Mouse (Mus musculus): Measurements from ENCODE around the gene Tmem41a.
"Not testable (repeated sequence)": the region's sequence is repeated elsewhere in the genome, so short reads cannot be mapped to it uniquely, and the experiment has no call there.

The Tmem41a gene

DNA sequence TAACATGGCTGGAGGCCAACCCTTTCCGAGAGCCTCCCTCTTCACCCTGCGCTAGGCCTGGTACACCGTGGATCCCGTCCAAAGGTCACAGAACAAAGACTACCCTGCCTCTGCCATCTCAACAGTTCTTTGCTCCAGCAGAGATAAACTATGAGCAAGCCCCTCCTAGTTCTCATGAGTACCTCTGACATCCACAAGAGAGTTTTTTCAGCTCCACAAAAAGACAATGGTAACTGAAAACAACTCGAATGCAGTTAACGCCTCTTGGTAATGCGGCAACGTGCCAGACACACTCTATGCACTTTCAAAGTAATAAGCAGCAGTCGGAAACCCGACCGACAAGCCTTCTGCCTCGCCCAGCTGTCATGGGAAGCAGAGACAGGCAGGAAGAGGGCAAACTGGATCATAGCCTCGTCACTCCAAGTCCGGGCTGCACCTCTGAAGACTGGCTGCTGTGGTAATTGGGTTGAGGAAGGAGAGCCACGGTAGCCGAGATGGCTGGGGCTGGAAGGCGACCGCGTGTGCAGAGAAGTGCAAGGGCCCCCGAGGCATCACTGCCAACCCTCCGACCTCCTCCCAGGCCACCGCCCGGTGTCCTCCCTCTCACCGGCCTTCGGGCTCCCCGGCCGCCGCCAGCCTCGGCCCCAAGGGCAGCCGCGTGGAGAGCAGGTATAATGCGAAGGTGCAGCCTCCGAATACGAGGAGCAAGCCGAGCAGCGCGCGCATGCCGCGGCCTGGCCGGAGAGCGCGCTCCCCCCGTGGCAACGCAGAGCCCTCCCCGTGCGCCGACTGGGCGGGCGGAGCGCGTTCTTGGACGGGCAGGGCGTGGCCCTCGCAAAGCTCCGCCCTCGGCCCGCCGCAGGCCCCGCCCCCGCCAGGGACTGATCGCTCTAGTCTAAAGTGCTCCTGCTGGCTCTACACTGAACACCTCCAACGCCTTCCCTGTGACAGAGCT lies at the start of gene Tmem41a:
Tmem41a (minus strand) TSS at position 792 of the 955 bp plus-strand sequence.
- peak; percentile 91 for DNase-seq (ENCODE audit: low read depth)

- no peak for DNase-seq (ENCODE audit: low read depth)
These were observed 49.0 kb upstream of the Tmem41a start for GRCm38 (mm10) chr16:21996402-21996801.

- no peak for DNase-seq (ENCODE audit: low read depth)
These were observed 48.0 kb upstream of the Tmem41a start, which contains the start of gene Liph for GRCm38 (mm10) chr16:21995304-21995703. Gene Liph, minus strand, starts transcription at chr16:21995663.

- DNase-seq (ENCODE audit: low read depth) = no peak
These were observed 44.4 kb upstream of the Tmem41a start for GRCm38 (mm10) chr16:21991774-21992173.

GRCm38 (mm10) chr16:21990893-21991292 lies 43.5 kb upstream of the Tmem41a start:
- not testable (repeated sequence) for DNase-seq (ENCODE audit: low read depth)

- DNase-seq (ENCODE audit: low read depth) = no peak
These were observed 40.6 kb upstream of the Tmem41a start for GRCm38 (mm10) chr16:21987956-21988355.

DNA sequence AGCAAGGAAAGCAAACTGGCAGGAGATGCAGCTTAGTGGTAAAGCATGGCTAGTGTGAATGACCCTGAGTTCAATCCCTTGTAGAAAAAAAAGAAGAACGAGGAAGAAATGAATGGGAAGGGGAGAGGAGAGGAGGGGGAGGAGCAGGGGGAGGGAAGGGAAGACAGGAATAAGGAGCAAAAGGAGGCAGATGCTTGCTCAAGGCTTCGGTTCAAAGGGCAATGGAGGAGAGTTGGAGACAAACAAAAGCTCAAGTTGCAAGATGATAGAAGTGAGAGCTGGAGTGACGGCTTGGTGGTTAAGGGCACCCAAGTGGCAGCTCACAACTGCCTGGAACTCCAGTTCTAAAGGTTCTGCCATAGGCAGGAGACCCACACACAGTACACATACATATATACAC lies 38.8 kb upstream of the Tmem41a start:
- no peak for DNase-seq (ENCODE audit: low read depth)

GRCm38 (mm10) chr16:21984091-21984490 lies 36.7 kb upstream of the Tmem41a start:
- DNase-seq (ENCODE audit: low read depth) = no peak

GRCm38 (mm10) chr16:21983581-21983980 lies 36.2 kb upstream of the Tmem41a start:
- DNase-seq (ENCODE audit: low read depth) = no peak

DNA sequence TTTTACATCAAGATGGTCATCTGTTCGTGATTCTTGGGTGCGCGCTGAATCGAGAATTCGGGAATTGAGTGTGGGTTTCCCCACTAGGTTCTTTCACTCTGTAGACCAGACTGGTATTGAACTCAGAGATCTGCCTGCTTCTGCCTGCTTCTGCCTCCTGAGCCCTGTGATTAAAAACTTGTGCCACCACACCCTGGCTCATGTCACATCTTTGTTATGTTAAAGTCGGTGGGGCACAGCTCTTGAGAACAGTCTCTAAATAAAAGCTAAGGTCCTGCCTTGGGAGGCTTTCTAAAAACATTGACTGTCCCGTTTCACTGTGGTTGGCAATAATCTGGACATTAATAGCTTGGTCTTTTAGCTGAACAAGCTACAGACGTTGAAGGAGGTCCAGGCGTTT lies 35.8 kb upstream of the Tmem41a start:
- no peak for DNase-seq (ENCODE audit: low read depth)

- no peak for DNase-seq (ENCODE audit: low read depth)
These were observed 30.0 kb upstream of the Tmem41a start for GRCm38 (mm10) chr16:21977347-21977746.

DNA sequence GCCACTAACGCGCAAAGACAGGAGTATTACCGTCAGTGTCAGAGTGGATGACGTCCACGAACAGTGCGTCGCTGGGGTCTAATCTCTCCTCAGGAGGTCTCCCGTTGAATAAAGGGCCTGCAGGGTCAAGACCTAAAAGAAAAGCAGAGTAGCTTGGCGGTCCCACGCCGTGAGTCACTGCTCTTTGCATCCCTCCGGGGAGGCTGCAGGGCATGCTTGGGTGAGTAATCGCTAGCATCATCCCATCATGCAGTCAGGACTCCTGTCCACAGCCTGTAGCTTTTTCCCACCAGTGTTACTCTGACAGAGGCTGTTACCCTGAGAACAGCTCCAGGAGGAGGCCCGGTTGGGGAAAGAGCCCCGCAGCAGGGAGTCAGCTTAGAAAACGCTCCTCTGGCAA lies 28.9 kb upstream of the Tmem41a start:
- no peak for DNase-seq (ENCODE audit: low read depth)

DNA sequence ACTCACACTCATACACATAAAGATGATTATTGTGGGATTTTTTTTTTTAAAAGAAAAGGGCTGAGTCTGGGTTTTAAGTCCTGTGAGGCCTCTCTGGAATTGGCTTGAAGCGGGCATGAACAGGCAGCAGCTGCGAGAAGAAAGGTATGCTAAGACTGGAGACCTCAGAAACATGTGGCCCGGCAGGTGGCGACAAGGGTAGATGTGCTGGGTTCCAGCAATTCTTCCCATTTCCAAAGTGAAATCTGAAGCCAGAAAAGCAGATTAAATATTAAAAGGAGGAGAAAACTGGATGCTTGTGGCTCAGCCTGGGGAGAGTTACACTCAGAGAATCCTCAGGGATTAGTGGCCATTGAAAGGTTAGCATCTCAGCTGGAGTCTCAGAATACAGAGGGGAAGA lies 24.1 kb upstream of the Tmem41a start:
- DNase-seq (ENCODE audit: low read depth) = no peak

- DNase-seq (ENCODE audit: low read depth) = no peak
These were observed 23.2 kb upstream of the Tmem41a start for GRCm38 (mm10) chr16:21970536-21970935.

GRCm38 (mm10) chr16:21969874-21970273 lies 22.5 kb upstream of the Tmem41a start:
- no peak for DNase-seq (ENCODE audit: low read depth)

DNA sequence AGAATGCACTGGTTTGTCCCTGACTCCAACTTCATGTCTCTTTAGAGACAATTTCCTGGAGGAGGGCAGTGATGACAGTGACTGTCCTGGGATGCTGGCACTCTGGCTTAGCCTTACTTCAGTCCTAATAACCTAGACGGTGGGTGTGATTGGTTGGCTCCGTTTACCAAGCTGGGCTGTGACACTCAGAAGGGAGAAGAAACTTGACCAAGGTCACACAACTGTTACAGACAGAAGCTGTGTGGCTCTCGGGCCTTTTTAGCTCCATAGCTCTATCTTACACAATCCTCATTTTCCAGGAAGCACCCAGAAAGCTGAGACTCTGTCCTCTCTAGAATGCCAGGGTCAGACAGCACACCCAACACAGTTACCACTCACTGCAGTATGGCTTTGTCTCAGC lies 18.2 kb upstream of the Tmem41a start:
- DNase-seq (ENCODE audit: low read depth) = no peak

DNA sequence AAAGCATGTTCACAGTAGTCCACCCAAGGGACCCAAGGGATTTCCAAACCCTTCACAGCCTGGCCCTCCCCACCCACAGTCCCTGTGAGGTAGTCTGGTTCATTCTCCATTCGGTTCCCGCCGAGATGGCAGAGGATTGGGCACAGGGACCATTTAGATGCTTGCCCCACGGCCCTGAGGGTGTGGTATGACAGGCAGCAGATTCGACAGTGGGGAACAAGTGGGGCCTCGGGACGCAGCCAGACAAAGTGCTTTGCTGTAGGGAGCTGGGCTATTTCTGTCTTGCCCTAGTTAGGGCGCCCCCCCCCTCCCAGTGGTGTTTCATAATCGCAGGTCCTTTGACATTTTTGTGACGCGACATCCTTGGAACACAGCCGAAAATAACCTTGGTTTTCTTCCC lies 8.2 kb upstream of the Tmem41a start:
- DNase-seq (ENCODE audit: low read depth) = no peak

DNA sequence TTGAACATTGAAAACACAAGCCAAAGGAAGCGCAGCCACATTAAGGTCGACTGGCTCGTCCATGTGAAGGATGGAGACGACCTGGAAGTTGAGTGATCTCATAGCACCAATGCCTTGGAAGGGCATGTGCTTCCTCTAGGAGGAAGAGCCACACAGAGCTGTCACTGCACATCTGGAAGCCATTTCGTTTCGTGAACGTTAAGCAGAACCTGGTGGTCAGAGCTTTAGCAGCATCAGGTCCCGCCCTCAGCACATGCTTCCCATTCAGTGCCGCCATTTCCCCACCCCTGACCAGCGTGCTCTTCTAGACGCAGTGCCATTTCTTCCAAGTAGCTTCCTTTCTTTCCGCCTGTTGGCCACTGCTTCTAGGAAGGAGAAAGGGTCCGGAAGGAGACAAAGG lies 18.9 kb downstream of the Tmem41a start:
- no peak for DNase-seq (ENCODE audit: low read depth)

GRCm38 (mm10) chr16:21916681-21917080 lies 30.7 kb downstream of the Tmem41a start:
- no peak for DNase-seq (ENCODE audit: low read depth)

- peak; percentile 2 for DNase-seq (ENCODE audit: low read depth)
These were observed 34.0 kb downstream of the Tmem41a start for GRCm38 (mm10) chr16:21913347-21913746.

DNA sequence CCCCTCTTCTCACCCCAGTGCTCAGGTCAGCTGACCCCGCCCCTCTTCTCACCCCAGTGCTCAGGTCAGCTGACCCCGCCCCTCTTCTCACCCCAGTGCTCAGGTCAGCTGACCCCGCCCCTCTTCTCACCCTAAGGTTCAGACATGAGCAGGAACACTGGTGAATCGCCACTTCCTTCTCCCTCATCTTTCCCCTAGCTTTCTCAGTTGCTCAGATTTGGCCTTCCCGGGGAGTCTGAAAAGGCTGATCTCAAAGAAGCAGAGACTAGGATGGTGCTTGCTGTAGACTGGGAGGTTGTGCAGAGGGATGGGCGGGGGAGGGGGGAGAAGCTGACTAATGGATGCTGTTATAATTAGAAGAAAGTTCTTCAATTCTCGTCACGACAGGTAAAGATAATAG lies 38.4 kb downstream of the Tmem41a start:
- not testable (repeated sequence) for DNase-seq (ENCODE audit: low read depth)

- DNase-seq (ENCODE audit: low read depth) = no peak
These were observed 40.5 kb downstream of the Tmem41a start for GRCm38 (mm10) chr16:21906902-21907301.

GRCm38 (mm10) chr16:21905996-21906395 lies 41.4 kb downstream of the Tmem41a start:
- DNase-seq (ENCODE audit: low read depth) = no peak

DNA sequence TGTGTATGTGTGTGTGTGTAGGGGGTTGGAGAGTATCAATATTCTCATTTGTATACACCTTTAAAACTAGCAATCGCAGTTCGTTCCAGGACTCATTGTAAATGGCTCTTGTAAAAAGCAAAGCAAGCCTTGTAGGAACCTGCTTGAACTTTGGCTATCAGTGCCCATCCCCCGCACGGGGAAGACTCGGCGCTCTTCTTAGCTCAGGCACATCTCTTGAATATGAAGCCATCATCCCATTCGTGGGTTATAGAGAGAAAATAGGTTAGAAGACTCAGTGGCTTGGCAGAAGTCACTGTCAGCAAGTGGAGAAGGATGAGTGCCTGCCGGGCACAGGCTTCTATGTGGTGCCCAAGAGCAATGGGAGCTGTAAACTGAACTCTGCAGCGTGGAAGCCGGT lies 42.7 kb downstream of the Tmem41a start:
- no peak for DNase-seq (ENCODE audit: low read depth)

All from naive thymus-derived CD4-positive, alpha-beta T cell, adult 2 months (primary cell).